Mouse (Mus musculus): ENCODE results near the gene Nhp2. TPM values are rescaled to one million over a fixed set of nuclear protein-coding genes. Genes with fewer than 3 reads are reported as not detected.
A peak's percentile ranks its signal among the peaks of the same experiment; 100 is the strongest.

Gene Nhp2
- polyA plus RNA-seq, 1 experiment from 2014 or later = 175 TPM

- H3K36me3 ChIP-seq (ENCODE audit: control insufficient read depth, insufficient read depth, low read length) = peaks cover 18% of the 10 kb centered on the region; the same call in 1 of the 2 replicates
- H3K9me3 ChIP-seq (ENCODE audit: control insufficient read depth, low read length) = no peaks in the 10 kb centered on the region
- ATAC-seq = no peak
- H3K4me1 ChIP-seq (ENCODE audit: control insufficient read depth, insufficient read depth, low read length) = peaks cover 32% of the 10 kb centered on the region
- 90% methylated on average over 1 of the region's 1 CpGs for WGBS
- no peak overlapping the region for H3K9ac ChIP-seq (ENCODE audit: low read depth, low read length)
- no peak overlapping the region for H3K27ac ChIP-seq (ENCODE audit: low read length)
- no peaks in the 10 kb centered on the region for H3K27me3 ChIP-seq (replicated peaks; ENCODE audit: control insufficient read depth, insufficient read depth, low read length)
- H3K4me2 ChIP-seq (ENCODE audit: low read depth, low read length) = no peak overlapping the region
- H3K4me3 ChIP-seq (ENCODE audit: low read length) = no peak overlapping the region
Observed at GRCm38 (mm10) chr11:51587059-51587458, 32.5 kb upstream of the Nhp2 start.

DNA sequence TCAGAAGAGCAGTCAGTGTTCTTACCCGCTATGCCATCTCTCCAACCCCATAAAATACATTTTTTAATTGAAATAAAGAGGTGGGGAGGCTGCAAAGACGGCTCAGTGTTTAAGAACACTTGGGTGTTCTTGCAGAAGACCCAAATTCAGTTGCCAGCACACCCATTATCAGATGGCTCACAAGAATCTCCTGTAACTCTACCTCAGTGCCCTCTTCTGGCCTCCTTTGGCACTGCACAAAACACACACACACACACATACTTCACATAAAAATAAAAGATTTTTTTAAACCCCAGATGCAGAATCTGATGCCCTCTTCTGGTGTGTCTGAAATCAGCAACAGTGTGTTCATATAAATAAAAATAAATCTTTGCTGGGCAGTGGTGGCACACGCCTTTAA lies 30.7 kb upstream of the Nhp2 start:
- Histone ChIP-seq H3K27ac (ENCODE audit: low read length) (no peak overlapping the region), H3K36me3 (ENCODE audit: control insufficient read depth, insufficient read depth, low read length) (peaks cover 26% of the 10 kb centered on the region), H3K4me3 (ENCODE audit: low read length) (no peak overlapping the region), H3K27me3 (replicated peaks; ENCODE audit: control insufficient read depth, insufficient read depth, low read length) (no peaks in the 10 kb centered on the region), H3K9ac (ENCODE audit: low read depth, low read length) (no peak overlapping the region), H3K9me3 (ENCODE audit: control insufficient read depth, low read length) (no peaks in the 10 kb centered on the region), H3K4me2 (ENCODE audit: low read depth, low read length) (no peak overlapping the region), H3K4me1 (ENCODE audit: control insufficient read depth, insufficient read depth, low read length) (peaks cover 23% of the 10 kb centered on the region)
- WGBS = 97% methylated on average over 3 of the region's 3 CpGs
- ATAC-seq = no peak

DNA sequence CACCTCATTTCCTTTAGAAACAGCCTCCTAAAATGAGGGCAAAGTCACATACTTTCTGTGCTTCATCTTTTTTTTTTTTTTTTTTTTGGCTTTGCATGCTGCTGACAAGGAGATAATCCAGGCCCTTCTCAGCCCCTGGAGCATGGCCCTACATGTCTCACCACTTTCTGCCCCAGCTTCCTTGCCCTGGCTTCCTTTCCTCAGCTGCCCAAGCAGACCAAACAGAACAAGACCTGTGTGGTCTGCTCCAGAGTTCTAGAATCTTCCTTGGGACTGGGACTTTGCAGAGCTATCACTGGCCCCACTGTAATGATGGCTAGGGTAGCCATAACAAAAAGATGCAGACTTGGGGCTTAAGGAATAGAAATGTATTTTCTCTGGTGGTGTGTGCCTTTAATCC lies 29.5 kb upstream of the Nhp2 start:
- H3K27me3 ChIP-seq (replicated peaks; ENCODE audit: control insufficient read depth, insufficient read depth, low read length) = no peaks in the 10 kb centered on the region
- no peak overlapping the region for H3K4me2 ChIP-seq (ENCODE audit: low read depth, low read length)
- no peak overlapping the region for H3K27ac ChIP-seq (ENCODE audit: low read length)
- peaks cover 19% of the 10 kb centered on the region for H3K4me1 ChIP-seq (ENCODE audit: control insufficient read depth, insufficient read depth, low read length)
- no peak overlapping the region for H3K4me3 ChIP-seq (ENCODE audit: low read length)
- ATAC-seq = no peak
- H3K9ac ChIP-seq (ENCODE audit: low read depth, low read length) = no peak overlapping the region
- H3K36me3 ChIP-seq (ENCODE audit: control insufficient read depth, insufficient read depth, low read length) = peaks cover 29% of the 10 kb centered on the region
- H3K9me3 ChIP-seq (ENCODE audit: control insufficient read depth, low read length) = no peaks in the 10 kb centered on the region

DNA sequence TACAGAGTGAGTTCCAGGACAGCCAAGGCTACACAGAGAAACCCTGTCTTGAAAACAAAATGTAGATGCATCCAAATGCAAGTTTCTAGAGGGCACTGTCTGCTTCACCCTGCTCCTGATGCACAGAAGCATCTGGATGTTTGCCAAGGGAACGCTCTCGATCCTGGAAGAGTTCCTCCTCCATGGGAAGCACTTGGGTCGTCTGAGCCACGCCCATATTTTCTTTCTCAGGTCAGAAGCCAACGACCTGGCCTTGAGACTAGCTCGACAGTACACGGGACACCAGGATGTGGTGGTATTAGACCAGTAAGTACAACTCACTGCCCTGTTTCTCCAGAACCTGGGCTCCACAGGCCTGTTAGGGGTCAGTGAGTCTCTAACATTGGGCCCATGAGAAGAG lies 28.4 kb upstream of the Nhp2 start:
- no peak overlapping the region for H3K4me2 ChIP-seq (ENCODE audit: low read depth, low read length)
- H3K36me3 ChIP-seq (ENCODE audit: control insufficient read depth, insufficient read depth, low read length) = peaks cover 29% of the 10 kb centered on the region
- no peaks in the 10 kb centered on the region for H3K9me3 ChIP-seq (ENCODE audit: control insufficient read depth, low read length)
- 38% methylated on average over 7 of the region's 7 CpGs for WGBS
- ATAC-seq = no peak
- H3K4me1 ChIP-seq (ENCODE audit: control insufficient read depth, insufficient read depth, low read length) = peaks cover 8% of the 10 kb centered on the region
- no peaks in the 10 kb centered on the region for H3K27me3 ChIP-seq (replicated peaks; ENCODE audit: control insufficient read depth, insufficient read depth, low read length)
- no peak overlapping the region for H3K4me3 ChIP-seq (ENCODE audit: low read length)
- H3K9ac ChIP-seq (ENCODE audit: low read depth, low read length) = no peak overlapping the region
- no peak overlapping the region for H3K27ac ChIP-seq (ENCODE audit: low read length)

DNA sequence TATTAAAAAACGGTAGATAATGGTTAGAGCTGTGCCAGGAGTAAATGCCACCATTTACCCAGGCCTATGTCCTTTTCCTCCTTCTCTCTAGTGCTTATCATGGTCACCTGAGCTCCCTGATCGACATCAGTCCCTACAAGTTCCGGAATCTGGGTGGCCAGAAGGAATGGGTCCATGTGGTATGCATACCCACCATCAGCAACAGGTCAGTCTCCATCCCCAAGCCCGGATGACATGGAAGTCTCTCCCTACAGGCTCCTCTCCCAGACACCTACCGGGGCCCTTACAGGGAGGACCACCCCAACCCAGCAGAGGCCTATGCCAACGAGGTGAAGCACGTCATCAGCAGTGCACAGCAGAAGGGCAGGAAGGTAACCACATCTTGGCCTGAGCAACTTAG lies 27.6 kb upstream of the Nhp2 start:
- peaks cover 24% of the 10 kb centered on the region for H3K36me3 ChIP-seq (ENCODE audit: control insufficient read depth, insufficient read depth, low read length)
- no peak overlapping the region for H3K4me2 ChIP-seq (ENCODE audit: low read depth, low read length)
- H3K4me3 ChIP-seq (ENCODE audit: low read length) = no peak overlapping the region
- H3K4me1 ChIP-seq (ENCODE audit: control insufficient read depth, insufficient read depth, low read length) = 0 out of 2 replicates have a peak, but pooled peaks cover 3% of the 10 kb centered on the region
- no peak overlapping the region for H3K9ac ChIP-seq (ENCODE audit: low read depth, low read length)
- H3K9me3 ChIP-seq (ENCODE audit: control insufficient read depth, low read length) = no peaks in the 10 kb centered on the region
- ATAC-seq = no peak
- WGBS = 87% methylated on average over 7 of the region's 7 CpGs
- no peak overlapping the region for H3K27ac ChIP-seq (ENCODE audit: low read length)
- no peaks in the 10 kb centered on the region for H3K27me3 ChIP-seq (replicated peaks; ENCODE audit: control insufficient read depth, insufficient read depth, low read length)

GRCm38 (mm10) chr11:51593368-51593767 lies 26.2 kb upstream of the Nhp2 start:
- H3K4me2 ChIP-seq (ENCODE audit: low read depth, low read length) = no peak overlapping the region
- no peak overlapping the region for H3K4me3 ChIP-seq (ENCODE audit: low read length)
- WGBS = 96% methylated on average over 4 of the region's 4 CpGs
- no peak for ATAC-seq
- H3K27ac ChIP-seq (ENCODE audit: low read length) = no peak overlapping the region
- H3K9me3 ChIP-seq (ENCODE audit: control insufficient read depth, low read length) = no peaks in the 10 kb centered on the region
- peaks cover 21% of the 10 kb centered on the region; the same call in 1 of the 2 replicates for H3K36me3 ChIP-seq (ENCODE audit: control insufficient read depth, insufficient read depth, low read length)
- no peak overlapping the region for H3K9ac ChIP-seq (ENCODE audit: low read depth, low read length)
- H3K27me3 ChIP-seq (replicated peaks; ENCODE audit: control insufficient read depth, insufficient read depth, low read length) = no peaks in the 10 kb centered on the region
- 0 out of 2 replicates have a peak, but pooled peaks cover 3% of the 10 kb centered on the region for H3K4me1 ChIP-seq (ENCODE audit: control insufficient read depth, insufficient read depth, low read length)

- Histone ChIP-seq H3K36me3 (ENCODE audit: control insufficient read depth, insufficient read depth, low read length) (peaks cover 25% of the 10 kb centered on the region; the same call in 1 of the 2 replicates), H3K4me1 (ENCODE audit: control insufficient read depth, insufficient read depth, low read length) (0 out of 2 replicates have a peak, but pooled peaks cover 3% of the 10 kb centered on the region), H3K27ac (ENCODE audit: low read length) (no peak overlapping the region), H3K9ac (ENCODE audit: low read depth, low read length) (no peak overlapping the region), H3K9me3 (ENCODE audit: control insufficient read depth, low read length) (no peaks in the 10 kb centered on the region), H3K4me2 (ENCODE audit: low read depth, low read length) (no peak overlapping the region), H3K27me3 (replicated peaks; ENCODE audit: control insufficient read depth, insufficient read depth, low read length) (no peaks in the 10 kb centered on the region), H3K4me3 (ENCODE audit: low read length) (no peak overlapping the region)
- no peak for ATAC-seq
- 93% methylated on average over 6 of the region's 6 CpGs for WGBS
Observed at GRCm38 (mm10) chr11:51593849-51594248, 25.7 kb upstream of the Nhp2 start.

DNA sequence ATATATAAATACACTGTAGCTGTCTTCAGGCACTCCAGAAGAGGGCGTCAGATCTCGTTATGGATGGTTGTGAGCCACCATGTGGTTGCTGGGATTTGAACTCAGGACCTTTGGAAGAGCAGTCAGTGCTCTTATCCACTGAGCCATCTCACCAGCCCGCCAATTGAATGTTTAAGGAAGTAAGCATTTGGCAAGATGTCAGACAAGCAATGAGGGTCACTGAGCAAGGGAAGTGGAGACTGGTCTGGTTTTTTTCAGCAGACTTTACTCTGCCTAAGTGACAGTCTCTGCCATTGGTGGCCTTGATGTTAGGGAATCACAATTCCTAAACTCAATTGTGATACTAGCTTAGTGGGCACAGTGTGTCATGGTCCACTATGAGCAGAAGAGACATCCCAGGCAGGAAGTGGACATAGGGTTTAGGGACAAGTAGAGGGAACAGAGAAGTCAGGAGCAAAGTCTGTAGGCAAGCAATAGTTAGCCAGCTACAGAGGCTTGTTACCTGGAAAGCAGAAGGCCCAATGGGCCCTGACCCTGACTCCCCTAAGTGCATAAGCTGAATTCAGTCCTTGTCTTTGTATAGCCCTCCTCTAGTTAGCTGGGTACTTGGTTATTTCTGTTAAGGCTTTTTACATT lies 24.7 kb upstream of the Nhp2 start:
- WGBS = 59% methylated on average over 3 of the region's 3 CpGs
- ATAC-seq = no peak
- no peaks in the 10 kb centered on the region for H3K27me3 ChIP-seq (replicated peaks; ENCODE audit: control insufficient read depth, insufficient read depth, low read length)
- peaks cover 22% of the 10 kb centered on the region; the same call in 1 of the 2 replicates for H3K36me3 ChIP-seq (ENCODE audit: control insufficient read depth, insufficient read depth, low read length)
- no peak overlapping the region for H3K9ac ChIP-seq (ENCODE audit: low read depth, low read length)
- 0 out of 2 replicates have a peak overlapping the region, but pooled peaks have one; percentile 21 for H3K27ac ChIP-seq (ENCODE audit: low read length)
- H3K4me2 ChIP-seq (ENCODE audit: low read depth, low read length) = no peak overlapping the region
- no peaks in the 10 kb centered on the region for H3K9me3 ChIP-seq (ENCODE audit: control insufficient read depth, low read length)
- 0 out of 2 replicates have a peak, but pooled peaks cover 3% of the 10 kb centered on the region for H3K4me1 ChIP-seq (ENCODE audit: control insufficient read depth, insufficient read depth, low read length)
- no peak overlapping the region for H3K4me3 ChIP-seq (ENCODE audit: low read length)

DNA sequence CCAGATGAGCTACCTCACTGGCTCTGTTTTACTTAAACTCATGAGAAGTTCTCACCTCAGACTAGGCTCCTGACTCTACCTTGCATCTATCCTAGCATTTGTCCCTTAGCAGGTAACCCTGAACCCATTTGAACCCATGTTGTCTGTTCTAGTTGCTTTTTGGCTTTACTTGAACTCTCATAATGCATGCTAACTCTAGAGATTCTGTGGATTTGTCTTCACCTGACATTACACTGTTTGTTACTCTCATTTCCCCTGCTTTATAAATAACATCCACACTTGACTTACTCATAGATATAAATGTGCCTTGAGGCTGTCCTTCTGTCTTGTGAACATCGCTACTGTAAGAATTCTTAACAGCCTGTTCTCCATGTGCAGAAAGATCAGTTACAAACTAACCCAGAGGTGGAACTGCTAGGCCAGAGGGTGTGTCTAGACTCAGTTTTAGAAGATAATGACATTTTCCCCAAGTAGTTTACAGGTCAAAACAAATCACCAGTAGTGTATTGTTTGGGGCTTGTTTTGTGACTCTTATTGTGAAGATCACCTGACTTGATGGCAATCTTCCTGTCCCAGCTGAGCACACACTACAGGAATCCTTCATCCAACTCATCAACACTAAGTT lies 24.0 kb upstream of the Nhp2 start:
- Histone ChIP-seq H3K27me3 (replicated peaks; ENCODE audit: control insufficient read depth, insufficient read depth, low read length) (no peaks in the 10 kb centered on the region), H3K36me3 (ENCODE audit: control insufficient read depth, insufficient read depth, low read length) (peaks cover 22% of the 10 kb centered on the region; the same call in 1 of the 2 replicates), H3K4me1 (ENCODE audit: control insufficient read depth, insufficient read depth, low read length) (0 out of 2 replicates have a peak, but pooled peaks cover 3% of the 10 kb centered on the region), H3K27ac (ENCODE audit: low read length) (no peak overlapping the region), H3K9ac (ENCODE audit: low read depth, low read length) (no peak overlapping the region), H3K4me2 (ENCODE audit: low read depth, low read length) (no peak overlapping the region), H3K9me3 (ENCODE audit: control insufficient read depth, low read length) (no peaks in the 10 kb centered on the region), H3K4me3 (ENCODE audit: low read length) (no peak overlapping the region)
- ATAC-seq = no peak
- WGBS = 82% methylated on average over 1 of the region's 1 CpGs
